Mouse (Mus musculus) testis, adult 2 months (tissue): ENCODE measurements around the gene Nsun2. TPM values are rescaled to one million over a fixed set of nuclear protein-coding genes. Genes with fewer than 3 reads are reported as not detected.
"Not testable (repeated sequence)": the region's sequence is repeated elsewhere in the genome, so short reads cannot be mapped to it uniquely, and the experiment has no call there.

Experiments
- H3K27ac ChIP-seq: fragments of 200-500 bp; 2 replicates; pipeline ENCODE4 v1.5.1; 2012; ENCODE audit warnings: low read depth, low read length; ENCODE audit not compliant: control insufficient read depth, insufficient read depth
- H3K27me3 ChIP-seq: fragments of 200-500 bp; 2 replicates; pipeline ENCODE4 v1.6.1; 2012; ENCODE audit warnings: mild to moderate bottlenecking, low read length, moderate library complexity; ENCODE audit not compliant: control insufficient read depth, insufficient read depth
- H3K36me3 ChIP-seq: fragments of 200-500 bp; 2 replicates; pipeline ENCODE4 v1.6.1; 2012; ENCODE audit warnings: mild to moderate bottlenecking, low read length; ENCODE audit not compliant: control insufficient read depth, insufficient read depth
- H3K4me1 ChIP-seq: fragments of 200-500 bp; 2 replicates; pipeline ENCODE4 v1.6.1; 2012; ENCODE audit warnings: low read length; ENCODE audit not compliant: control insufficient read depth, insufficient read depth
- H3K4me3 ChIP-seq: fragments of 200-500 bp; 2 replicates; pipeline ENCODE4 v1.5.1; 2012; ENCODE audit warnings: low read depth, mild to moderate bottlenecking, low read length, moderate library complexity, mixed read lengths; ENCODE audit not compliant: control insufficient read depth
- CTCF ChIP-seq: fragments of 200-500 bp; IDR thresholded peaks from 2 replicates; pipeline ENCODE4 v1.5.1; 2012; ENCODE audit warnings: low read depth, mild to moderate bottlenecking, inconsistent platforms, low read length, moderate library complexity; ENCODE audit not compliant: control insufficient read depth, insufficient read depth, insufficient replicate concordance
- POLR2A ChIP-seq: fragments of 200-500 bp; IDR thresholded peaks from 2 replicates; pipeline ENCODE4 v1.6.1; 2012; ENCODE audit warnings: low read depth, mild to moderate bottlenecking, inconsistent platforms, low read length, moderate library complexity; ENCODE audit not compliant: control insufficient read depth
- polyA plus RNA-seq: library from polyadenylated mRNA; depleted of rRNA; stranded (reverse); fragments of >200 nt; gene quantifications from 2 replicates; pipeline ENCODE4 v1.2.3, GENCODE M21; 2012

Gene Nsun2
- polyA plus RNA-seq, 1 experiment: 182 TPM

- Histone ChIP-seq H3K36me3 (no peaks in the 10 kb centered on the region), H3K27me3 (no peaks in the 10 kb centered on the region), H3K4me3 (no peak overlapping the region), H3K4me1 (no peaks in the 10 kb centered on the region), H3K27ac (no peak overlapping the region)
- TF ChIP-seq CTCF: no peak
- TF ChIP-seq POLR2A: no peak
These were observed 30.4 kb downstream of the Nsun2 start for GRCm38 (mm10) chr13:69563905-69564304.

DNA sequence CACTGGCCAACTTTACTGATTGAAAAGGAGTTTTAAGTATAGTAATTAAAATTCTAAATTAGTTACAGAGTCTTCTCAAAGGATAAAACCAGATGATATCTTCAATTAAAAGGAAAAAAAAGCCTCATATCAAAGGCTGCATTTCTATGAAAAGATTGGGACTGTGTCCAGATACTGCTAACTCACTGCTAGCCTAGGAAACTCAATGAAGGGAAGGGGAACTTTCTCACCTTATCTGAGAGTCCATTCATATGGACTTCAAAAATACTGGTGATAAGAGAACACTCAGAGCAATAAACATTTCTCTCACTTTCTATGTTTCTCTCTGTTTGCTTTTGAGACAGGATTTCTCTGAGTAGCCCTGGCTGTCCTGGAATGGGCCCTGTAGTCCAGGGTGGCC is 31.0 kb downstream of the Nsun2 start:
- Histone ChIP-seq H3K27ac (no peak overlapping the region), H3K36me3 (no peaks in the 10 kb centered on the region), H3K27me3 (no peaks in the 10 kb centered on the region), H3K4me3 (no peak overlapping the region), H3K4me1 (no peaks in the 10 kb centered on the region)
- TF ChIP-seq CTCF (no peak), POLR2A (no peak)

- not testable (repeated sequence) for H3K27me3 ChIP-seq, H3K27ac ChIP-seq, H3K36me3 ChIP-seq, H3K4me3 ChIP-seq, H3K4me1 ChIP-seq
These were observed 31.9 kb downstream of the Nsun2 start for GRCm38 (mm10) chr13:69565401-69565800.

DNA sequence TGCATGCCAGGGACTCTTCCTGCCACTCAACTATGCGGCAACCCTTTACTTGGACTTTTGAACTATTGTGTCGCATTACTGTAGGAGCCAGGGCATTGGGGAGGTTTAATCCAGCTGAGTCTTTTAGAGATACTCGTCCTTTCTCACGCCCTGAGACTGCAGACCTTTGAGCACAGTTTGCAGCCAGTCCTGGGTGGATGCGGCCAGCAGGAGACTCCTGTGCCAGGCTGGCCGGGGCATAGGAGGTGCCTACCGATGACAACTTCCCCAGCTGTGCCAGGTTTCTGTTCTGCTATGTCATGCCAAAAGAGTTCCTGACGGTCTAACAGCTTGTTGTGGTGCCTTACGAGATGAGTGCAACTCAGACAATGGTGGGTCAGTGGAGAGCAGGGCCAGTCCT is 35.7 kb downstream of the Nsun2 start:
- H3K4me3 ChIP-seq: no peak overlapping the region
- H3K36me3 ChIP-seq: no peaks in the 10 kb centered on the region
- TF ChIP-seq POLR2A (no peak), CTCF (no peak)
- H3K4me1 ChIP-seq: no peaks in the 10 kb centered on the region
- no peak overlapping the region for H3K27ac ChIP-seq
- no peaks in the 10 kb centered on the region for H3K27me3 ChIP-seq

- no peaks in the 10 kb centered on the region for H3K36me3 ChIP-seq
- TF ChIP-seq POLR2A (no peak), CTCF (no peak)
- H3K4me1 ChIP-seq: no peaks in the 10 kb centered on the region; the same call in none of the 2 replicates
- no peaks in the 10 kb centered on the region for H3K27me3 ChIP-seq
- no peak overlapping the region for H3K27ac ChIP-seq
- H3K4me3 ChIP-seq: no peak overlapping the region
These were observed 39.0 kb downstream of the Nsun2 start for GRCm38 (mm10) chr13:69572594-69572993.

- Histone ChIP-seq H3K4me3 (no peak overlapping the region), H3K36me3 (no peaks in the 10 kb centered on the region), H3K27me3 (no peaks in the 10 kb centered on the region), H3K4me1 (no peaks in the 10 kb centered on the region; the same call in none of the 2 replicates), H3K27ac (no peak overlapping the region)
- TF ChIP-seq CTCF: no peak
These were observed 43.1 kb downstream of the Nsun2 start for GRCm38 (mm10) chr13:69576676-69577075.

DNA sequence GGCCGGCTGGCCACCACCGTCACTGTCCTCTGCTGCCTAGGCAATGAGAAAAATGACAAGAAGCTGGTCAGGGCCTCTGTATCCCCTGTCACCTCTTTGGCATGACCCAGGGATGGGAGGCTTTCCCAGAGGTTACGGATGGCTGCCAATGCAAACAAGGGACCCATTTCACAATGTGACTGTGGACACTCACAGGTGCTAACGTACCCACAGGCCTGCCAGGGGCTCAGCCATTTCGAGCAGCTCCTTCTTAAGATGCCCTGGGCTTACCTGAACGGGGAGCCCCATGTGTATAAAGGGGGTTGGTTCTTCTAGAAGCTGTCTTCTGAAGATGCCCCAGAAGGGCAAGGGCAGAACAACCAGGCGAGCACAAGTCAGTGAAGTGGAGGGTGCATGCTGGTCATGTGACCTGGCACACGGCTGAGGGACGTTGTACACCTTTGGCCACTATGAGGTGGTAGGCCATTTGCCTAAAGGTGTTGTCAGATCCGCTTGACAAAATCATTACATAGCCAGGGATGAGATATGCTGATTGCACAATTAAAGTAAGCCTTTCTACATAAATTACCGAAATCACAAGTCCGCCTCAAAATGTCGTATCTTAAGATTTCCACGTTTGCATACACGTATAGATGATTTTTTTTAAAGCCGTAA is 43.8 kb downstream of the Nsun2 start:
- no peak overlapping the region for H3K27ac ChIP-seq
- H3K4me3 ChIP-seq: no peak overlapping the region
- H3K36me3 ChIP-seq: no peaks in the 10 kb centered on the region
- no peaks in the 10 kb centered on the region for H3K27me3 ChIP-seq
- no peaks in the 10 kb centered on the region; the same call in none of the 2 replicates for H3K4me1 ChIP-seq
- no peak for TF ChIP-seq CTCF
- TF ChIP-seq POLR2A: no peak

DNA sequence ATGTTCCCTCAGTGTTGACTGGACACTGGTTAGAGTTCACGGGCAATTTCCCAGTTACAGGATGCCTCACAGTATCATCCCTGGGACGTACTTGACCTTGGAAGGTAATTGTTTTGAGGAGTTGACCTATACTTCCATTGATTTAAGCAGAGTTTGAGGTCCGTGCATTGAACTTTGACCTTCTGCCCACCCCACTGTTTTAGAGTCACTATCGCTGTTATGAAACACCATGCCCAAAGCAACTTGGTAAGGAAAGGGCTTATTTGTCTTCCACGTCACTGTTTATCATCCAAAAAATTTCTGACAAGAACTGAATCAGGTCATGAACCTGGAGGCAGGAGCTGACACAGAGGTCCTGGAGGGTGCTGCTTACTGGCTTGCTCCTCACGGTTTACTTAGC is 48.9 kb downstream of the Nsun2 start:
- Histone ChIP-seq H3K27ac (no peak overlapping the region), H3K4me3 (no peak overlapping the region), H3K4me1 (no peaks in the 10 kb centered on the region), H3K36me3 (no peaks in the 10 kb centered on the region), H3K27me3 (no peaks in the 10 kb centered on the region)
- no peak for TF ChIP-seq CTCF
- no peak for TF ChIP-seq POLR2A
